Mouse (Mus musculus) liver, adult 2 months (tissue): ENCODE results near the gene 0610030E20Rik.

ENCODE experiments used
- CTCF ChIP-seq: fragments of 200-500 bp; IDR thresholded peaks from 2 replicates; pipeline ENCODE4 v1.5.1; 2011; ENCODE audit warnings: low read depth, low read length, control low read depth
- POLR2A ChIP-seq: fragments of 200-500 bp; IDR thresholded peaks from 2 replicates; pipeline ENCODE4 v1.6.1; 2011; ENCODE audit warnings: low read length, control low read depth; ENCODE audit not compliant: insufficient read depth; ENCODE audit errors: extremely low read depth

DNA sequence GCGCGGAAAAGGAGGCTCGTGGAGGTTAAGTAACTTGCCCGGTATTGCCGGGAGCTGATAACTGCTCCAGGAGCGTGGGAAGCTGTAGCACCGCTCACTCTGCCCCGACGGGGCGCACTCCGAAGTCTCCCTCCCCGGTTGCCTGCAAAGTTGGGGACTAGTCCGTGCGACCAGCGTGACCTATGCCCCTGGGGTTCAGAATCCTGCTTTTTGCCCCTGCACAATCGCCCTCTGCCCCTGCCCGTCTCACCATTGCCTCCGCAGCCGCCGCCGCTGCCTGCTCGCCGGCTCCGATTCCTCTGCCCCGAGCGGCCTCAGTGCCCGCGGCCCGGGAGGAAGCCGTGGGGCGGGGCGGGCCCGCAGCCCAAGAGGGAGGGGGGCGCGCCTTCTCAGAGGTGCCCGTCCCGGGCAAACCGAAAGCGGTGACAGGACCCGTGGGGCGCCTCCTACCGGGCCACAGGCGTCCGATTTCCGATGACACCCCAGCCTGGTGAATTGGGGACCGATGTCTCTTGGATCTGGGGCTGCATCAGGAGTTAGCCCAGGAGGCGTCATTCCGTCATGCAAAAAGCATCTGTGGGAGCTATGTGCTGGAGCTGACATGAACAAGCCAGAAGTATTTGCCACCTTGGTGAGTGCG lies 33.1 kb downstream of the 0610030E20Rik start, which contains the start of gene Vamp5:
- 0 out of 2 replicates have a peak, but pooled peaks have one; percentile 25 for TF ChIP-seq POLR2A
- peak; percentile 67 for TF ChIP-seq CTCF
